Mouse (Mus musculus) adipose tissue, adult 10 weeks (tissue): Measurements from ENCODE around the gene Gm5129. TPM values are rescaled to one million over a fixed set of nuclear protein-coding genes. Genes with fewer than 3 reads are reported as not detected.

ENCODE experiments used
- polyA plus RNA-seq: library from polyadenylated mRNA; stranded (reverse); fragments of 350-450 nt; fragmentation: Illumina TruSeq; extraction: RNeasy Lipid Tissue Mini Kit (QIAGEN cat#74804); gene quantifications from one replicate; pipeline ENCODE4 v1.2.3, GENCODE M21; 2014; ENCODE audit warnings: low read depth, low replicate concordance

The Gm5129 gene
- polyA plus RNA-seq = not detected

GRCm38 (mm10) chr5:29735557-29736061 lies at the start of gene Gm5129, which contains the start of gene Dnajb6:
TSS of gene Gm5129 (minus strand) at chr5:29735936.
TSS of gene Dnajb6 (plus strand) at chr5:29735688.

Other genes starting within 250 kb of the Gm5129 start
- gene Ube3c, start 166.7 kb downstream of the Gm5129 start, polyA plus RNA-seq = 22.0 TPM
- gene Dnajb6, start 248 bp downstream of the Gm5129 start, polyA plus RNA-seq = 94.8 TPM